8 mouse cellular contexts compared by ENCODE assay signal in genomic region chr7:45068000-45068318, GRCm38 (mm10). TPM values are rescaled to one million over a fixed set of nuclear protein-coding genes. Genes with fewer than 3 reads are reported as not detected.
DNase-seq lines count a peak whose midpoint lies in the region; ATAC-seq and TF ChIP-seq lines count a peak whose summit lies in the region.

No protein-coding gene starts in this region.

- DNase-seq in kidney, adult 11 months, result peak; percentile 52
- no peak for DNase-seq in G1E (ENCODE audit: low spot score)
- peak; percentile 37 to 50 for DNase-seq in cerebellum, postnatal 36 days
- peak; percentile 65 for DNase-seq in kidney, adult 2 months
- DNase-seq in lung, postnatal 4 days, result peak; percentile 59 to 77
- DNase-seq in thymus, postnatal 25 days, result peak; percentile 73
- no peak for DNase-seq in urinary bladder, postnatal 36 days (ENCODE audit: low spot score in 2 of 2)

- no peak overlapping the region for H3K9ac ChIP-seq in kidney, embryonic 16.5 days (replicated peaks; ENCODE audit: low read length)

- H3K4me1 ChIP-seq in kidney, embryonic 16.5 days (ENCODE audit: insufficient read depth, low read length), result peaks cover 9% of the 10 kb centered on the region; the same call in 1 of the 2 replicates
- H3K4me1 ChIP-seq in G1E (ENCODE audit: insufficient read depth, low read depth, low read length), result peaks cover 53% of the 10 kb centered on the region
- no peaks in the 10 kb centered on the region for H3K4me1 ChIP-seq in kidney, adult 2 months (ENCODE audit: control insufficient read depth, insufficient read depth, low read length)

- 30% methylated on average over 5 of the region's 5 CpGs for WGBS in kidney, embryonic 16.5 days
- WGBS in kidney, adult 2 months, result 21% methylated on average over 5 of the region's 5 CpGs

- no peaks in the 10 kb centered on the region; the same call in 1 of the 2 replicates for H3K36me3 ChIP-seq in kidney, embryonic 16.5 days (ENCODE audit: insufficient read depth, low read length)
- H3K36me3 ChIP-seq in G1E (replicated peaks), result peaks cover 67% of the 10 kb centered on the region
- no peaks in the 10 kb centered on the region for H3K36me3 ChIP-seq in kidney, adult 2 months (ENCODE audit: control insufficient read depth, insufficient read depth, low read length)

- no peaks in the 10 kb centered on the region for H3K27me3 ChIP-seq in kidney, embryonic 16.5 days (ENCODE audit: insufficient read depth, low read length)
- no peaks in the 10 kb centered on the region for H3K27me3 ChIP-seq in G1E (ENCODE audit: insufficient read depth, low read length)
- H3K27me3 ChIP-seq in kidney, adult 2 months (replicated peaks; ENCODE audit: control insufficient read depth, insufficient read depth, low read length), result no peaks in the 10 kb centered on the region

- H3K4me2 ChIP-seq in kidney, embryonic 16.5 days (replicated peaks; ENCODE audit: low read depth, low read length), result no peak overlapping the region

- no peaks in the 10 kb centered on the region for H3K9me3 ChIP-seq in kidney, embryonic 16.5 days (ENCODE audit: low read length)
- H3K9me3 ChIP-seq in G1E (replicated peaks), result no peaks in the 10 kb centered on the region

- TF ChIP-seq POLR2A in kidney, adult 2 months (IDR thresholded peaks at IDR 0.05; ENCODE audit: low read depth, low read length), result no peak

- no peak overlapping the region for H3K4me3 ChIP-seq in kidney, embryonic 16.5 days (ENCODE audit: low read length)
- no peak overlapping the region for H3K4me3 ChIP-seq in G1E (ENCODE audit: low read depth, low read length)
- H3K4me3 ChIP-seq in kidney, adult 2 months (ENCODE audit: insufficient read depth, low read depth, low read length), result no peak overlapping the region

- H3K27ac ChIP-seq in kidney, embryonic 16.5 days (ENCODE audit: low read length), result no peak overlapping the region
- no peak overlapping the region for H3K27ac ChIP-seq in kidney, adult 2 months (ENCODE audit: insufficient read depth, low read depth, low read length)

- TF ChIP-seq CTCF in G1E (IDR thresholded peaks at IDR 0.05; ENCODE audit: low read depth, low read length), result peak; percentile 80
- TF ChIP-seq CTCF in kidney, adult 2 months (conservative IDR thresholded peaks at IDR 0.05; ENCODE audit: insufficient read depth, insufficient read length, low read depth, low read length), result peak; percentile 87

- ATAC-seq in kidney, embryonic 16.5 days (ENCODE audit: low FRiP score, low TSS enrichment), result no peak
- no peak for ATAC-seq in G1E (ENCODE audit: extremely low read depth, insufficient number of reproducible peaks, low FRiP score, poor library complexity, severe bottlenecking)

RNA-seq across cellular contexts. Expression of gene Prrg2, which starts 5.5 kb away (rescaled TPM):
- 42.4 and 44.9 TPM in 2 replicates for polyA plus RNA-seq in kidney, embryonic 16.5 days (2015; fragmentation: Nextera tagmentation; extraction: Ambion mirVana)
- total RNA-seq in G1E (2014; fragmentation: Nextera tagmentation) (11.5 and 17.8 TPM in 2 replicates), G1E (2017) (6.8 and 9.5 TPM in 2 replicates)
- polyA plus RNA-seq in G1E (2012), result 34.7 and 38.8 TPM in 2 replicates
- 80.9 and 95.4 TPM in 2 replicates for polyA plus RNA-seq in kidney, adult 2 months (2012; rRNA removed)

RNA-seq across cellular contexts. Expression of gene Nosip, which starts 5.7 kb away (rescaled TPM):
- 85.2 and 86.3 TPM in 2 replicates for polyA plus RNA-seq in kidney, embryonic 16.5 days (2015; fragmentation: Nextera tagmentation; extraction: Ambion mirVana)
- 43.6 and 49.1 TPM in 2 replicates for total RNA-seq in G1E (2014; fragmentation: Nextera tagmentation)
- total RNA-seq in G1E (2017), result 38.9 and 49.4 TPM in 2 replicates
- polyA plus RNA-seq in G1E (2012), result 104 and 110 TPM in 2 replicates
- 60.4 and 67.6 TPM in 2 replicates for polyA plus RNA-seq in kidney, adult 2 months (2012; rRNA removed)

RNA-seq across cellular contexts. Expression of gene Prr12, which starts 15.3 kb away (rescaled TPM):
- 12.9 and 13.8 TPM in 2 replicates for polyA plus RNA-seq in kidney, embryonic 16.5 days (2015; fragmentation: Nextera tagmentation; extraction: Ambion mirVana)
- total RNA-seq in G1E (2014; fragmentation: Nextera tagmentation), result 36.7 and 42.4 TPM in 2 replicates
- 1.6 and 2.0 TPM in 2 replicates for total RNA-seq in G1E (2017)
- 91.6 and 98.4 TPM in 2 replicates for polyA plus RNA-seq in G1E (2012)
- polyA plus RNA-seq in kidney, adult 2 months (2012; rRNA removed), result 7.1 and 9.1 TPM in 2 replicates

RNA-seq across cellular contexts. Expression of gene Rcn3, which starts 24.1 kb away (rescaled TPM):
- polyA plus RNA-seq in kidney, embryonic 16.5 days (2015; fragmentation: Nextera tagmentation; extraction: Ambion mirVana), result 352 and 369 TPM in 2 replicates
- total RNA-seq in G1E (2014; fragmentation: Nextera tagmentation) (0.49 TPM in 1 of 2 replicates, not detected in the other), G1E (2017) (not detected in 2 replicates)
- polyA plus RNA-seq in G1E (2012), result 0.31 and 0.33 TPM in 2 replicates
- polyA plus RNA-seq in kidney, adult 2 months (2012; rRNA removed), result 67.0 and 68.7 TPM in 2 replicates

RNA-seq across cellular contexts. Expression of gene Fcgrt, which starts 35.7 kb away (rescaled TPM):
- 93.7 and 114 TPM in 2 replicates for polyA plus RNA-seq in kidney, embryonic 16.5 days (2015; fragmentation: Nextera tagmentation; extraction: Ambion mirVana)
- total RNA-seq in G1E (2014; fragmentation: Nextera tagmentation) (not detected in 2 replicates), G1E (2017) (not detected in 2 replicates)
- not detected in 2 replicates for polyA plus RNA-seq in G1E (2012)
- 240 and 244 TPM in 2 replicates for polyA plus RNA-seq in kidney, adult 2 months (2012; rRNA removed)

Comparison
In these comparisons a context has a peak if more than half of its experiments do, and no peak if none do; other contexts are left out.
1. DNase-seq: peak in kidney, adult 11 months (single experiment), cerebellum, postnatal 36 days (2 of 2), kidney, adult 2 months (single experiment), lung, postnatal 4 days (2 of 2) and thymus, postnatal 25 days (single experiment); none in G1E (single experiment) and urinary bladder, postnatal 36 days (0 of 2).